Mouse (Mus musculus) ES-Bruce4 (cell line): ENCODE results near the gene Ppme1.

ENCODE experiments used
- CTCF ChIP-seq: IDR thresholded peaks from one replicate; pipeline ENCODE4 v1.8.1; 2011; ENCODE audit warnings: low read depth, low read length
- EP300 ChIP-seq: IDR thresholded peaks from 2 replicates; pipeline ENCODE4 v1.6.1; 2011; ENCODE audit warnings: low read depth, low read length; ENCODE audit not compliant: insufficient read depth

DNA sequence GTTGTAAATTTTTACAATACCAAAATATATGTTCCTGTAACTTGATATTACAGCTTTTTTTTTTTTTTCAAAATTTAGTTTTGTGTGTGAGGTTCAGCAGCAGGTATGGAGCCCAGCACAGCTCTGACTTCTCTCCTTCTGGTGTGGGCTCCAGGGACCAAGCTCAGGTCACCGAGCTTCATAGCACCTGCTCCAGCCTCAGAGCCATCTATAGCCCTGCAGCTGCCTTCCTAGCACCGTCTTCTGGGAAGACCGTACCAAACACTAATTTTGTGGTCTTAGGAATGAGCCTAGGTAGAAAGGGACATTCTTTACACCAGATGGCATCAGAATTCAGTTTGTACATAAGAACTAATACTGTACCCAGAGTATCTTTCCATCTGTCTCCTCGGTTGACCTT, 36.6 kb upstream of the Ppme1 start:
- TF ChIP-seq EP300 (no peak), CTCF (no peak)
